Mouse (Mus musculus): Measurements from ENCODE around the gene Map3k1. TPM values are rescaled to one million over a fixed set of nuclear protein-coding genes. Genes with fewer than 3 reads are reported as not detected.

Gene Map3k1
- total and polyA plus RNA-seq, 2 experiments from 2014 or later: 9.7 TPM

DNA sequence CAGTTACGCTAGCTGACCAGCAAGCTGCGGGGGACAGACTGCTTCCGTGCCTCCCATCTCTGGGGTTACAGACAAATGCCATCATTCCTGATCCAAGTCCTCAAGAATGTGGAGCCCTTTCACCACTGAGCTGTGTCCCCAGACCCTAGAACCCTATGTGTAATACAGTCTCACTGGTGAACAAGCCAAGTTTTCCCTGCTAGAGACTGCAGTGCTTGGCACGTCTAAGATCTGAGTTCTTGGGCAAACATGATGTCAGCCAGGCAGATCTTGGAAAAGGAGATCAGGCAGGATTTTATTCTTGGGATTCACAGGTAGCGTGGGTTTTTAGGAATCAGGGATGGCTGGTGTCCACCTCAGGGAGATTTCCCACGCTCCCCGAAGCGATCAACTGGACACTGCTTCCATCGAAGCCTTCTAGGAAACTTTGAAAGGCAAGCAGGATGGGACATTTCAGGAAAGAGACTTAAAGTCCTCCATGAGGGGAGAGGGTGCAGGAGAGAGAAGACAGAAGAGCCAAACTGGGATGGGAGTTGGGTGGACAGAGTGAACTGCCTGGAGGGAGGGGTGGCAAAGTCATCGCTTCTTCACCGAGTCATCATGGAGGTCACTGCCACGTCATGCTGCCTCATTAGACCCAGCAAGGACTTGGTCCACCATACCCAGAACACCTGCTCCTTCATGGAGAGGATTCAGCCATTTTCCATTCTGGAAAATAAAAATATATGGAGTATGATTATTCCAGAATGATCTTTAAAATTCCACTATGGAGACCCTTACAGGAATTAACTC lies 41.4 kb upstream of the Map3k1 start:
- Histone ChIP-seq H3K4me2 (ENCODE audit: low read depth, low read length) (no peak overlapping the region), H3K27me3 (ENCODE audit: control insufficient read depth, insufficient read depth, low read length) (no peaks in the 10 kb centered on the region), H3K4me1 (ENCODE audit: control insufficient read depth, insufficient read depth) (no peaks in the 10 kb centered on the region), H3K9me3 (replicated peaks; ENCODE audit: control insufficient read depth, low read length) (no peaks in the 10 kb centered on the region), H3K27ac (ENCODE audit: low read depth) (no peak overlapping the region), H3K36me3 (replicated peaks; ENCODE audit: control insufficient read depth, insufficient read depth, low read length) (no peaks in the 10 kb centered on the region), H3K9ac (replicated peaks; ENCODE audit: low read depth, low read length) (no peak overlapping the region), H3K4me3 (ENCODE audit: low read depth, low read length) (no peak overlapping the region)
- no peak for ATAC-seq (ENCODE audit: insufficient read depth, low read depth)
- WGBS: 91% methylated on average over 12 of the region's 12 CpGs
- no peak for DNase-seq (ENCODE audit: low spot score)
- TF ChIP-seq CTCF (IDR thresholded peaks at IDR 0.05; ENCODE audit: low read depth) (no peak), EP300 (IDR thresholded peaks at IDR 0.05; ENCODE audit: low read depth) (no peak)

GRCm38 (mm10) chr13:111845471-111845870 lies 36.7 kb upstream of the Map3k1 start:
- TF ChIP-seq CTCF (IDR thresholded peaks at IDR 0.05; ENCODE audit: low read depth): no peak
- TF ChIP-seq EP300 (IDR thresholded peaks at IDR 0.05; ENCODE audit: low read depth): no peak
- no peak overlapping the region for H3K4me3 ChIP-seq (ENCODE audit: low read depth, low read length)
- no peaks in the 10 kb centered on the region for H3K9me3 ChIP-seq (replicated peaks; ENCODE audit: control insufficient read depth, low read length)
- H3K9ac ChIP-seq (replicated peaks; ENCODE audit: low read depth, low read length): no peak overlapping the region
- no peak overlapping the region for H3K27ac ChIP-seq (ENCODE audit: low read depth)
- DNase-seq (ENCODE audit: low spot score) (no peak), ATAC-seq (ENCODE audit: insufficient read depth, low read depth) (no peak)
- 48% methylated on average over 9 of the region's 9 CpGs for WGBS
- H3K36me3 ChIP-seq (replicated peaks; ENCODE audit: control insufficient read depth, insufficient read depth, low read length): no peaks in the 10 kb centered on the region
- no peak overlapping the region for H3K4me2 ChIP-seq (ENCODE audit: low read depth, low read length)
- no peaks in the 10 kb centered on the region for H3K27me3 ChIP-seq (ENCODE audit: control insufficient read depth, insufficient read depth, low read length)
- H3K4me1 ChIP-seq (ENCODE audit: control insufficient read depth, insufficient read depth): no peaks in the 10 kb centered on the region

- H3K4me3 ChIP-seq (ENCODE audit: low read depth, low read length): no peak overlapping the region
- TF ChIP-seq CTCF (IDR thresholded peaks at IDR 0.05; ENCODE audit: low read depth): no peak
- TF ChIP-seq EP300 (IDR thresholded peaks at IDR 0.05; ENCODE audit: low read depth): no peak
- WGBS: 84% methylated on average over 3 of the region's 3 CpGs
- H3K36me3 ChIP-seq (replicated peaks; ENCODE audit: control insufficient read depth, insufficient read depth, low read length): no peaks in the 10 kb centered on the region
- H3K27me3 ChIP-seq (ENCODE audit: control insufficient read depth, insufficient read depth, low read length): no peaks in the 10 kb centered on the region
- no peak overlapping the region for H3K4me2 ChIP-seq (ENCODE audit: low read depth, low read length)
- ATAC-seq (ENCODE audit: insufficient read depth, low read depth): no peak
- no peak overlapping the region for H3K9ac ChIP-seq (replicated peaks; ENCODE audit: low read depth, low read length)
- DNase-seq (ENCODE audit: low spot score): no peak
- no peaks in the 10 kb centered on the region for H3K9me3 ChIP-seq (replicated peaks; ENCODE audit: control insufficient read depth, low read length)
- no peak overlapping the region for H3K27ac ChIP-seq (ENCODE audit: low read depth)
- no peaks in the 10 kb centered on the region for H3K4me1 ChIP-seq (ENCODE audit: control insufficient read depth, insufficient read depth)
Observed at GRCm38 (mm10) chr13:111844313-111844712, 35.5 kb upstream of the Map3k1 start.

- Histone ChIP-seq H3K4me3 (ENCODE audit: low read depth, low read length) (no peak overlapping the region), H3K27ac (ENCODE audit: low read depth) (no peak overlapping the region), H3K9ac (replicated peaks; ENCODE audit: low read depth, low read length) (no peak overlapping the region), H3K27me3 (ENCODE audit: control insufficient read depth, insufficient read depth, low read length) (no peaks in the 10 kb centered on the region), H3K4me1 (ENCODE audit: control insufficient read depth, insufficient read depth) (no peaks in the 10 kb centered on the region), H3K9me3 (replicated peaks; ENCODE audit: control insufficient read depth, low read length) (no peaks in the 10 kb centered on the region), H3K4me2 (ENCODE audit: low read depth, low read length) (no peak overlapping the region), H3K36me3 (replicated peaks; ENCODE audit: control insufficient read depth, insufficient read depth, low read length) (no peaks in the 10 kb centered on the region)
- TF ChIP-seq EP300 (IDR thresholded peaks at IDR 0.05; ENCODE audit: low read depth): no peak
- no peak for TF ChIP-seq CTCF (IDR thresholded peaks at IDR 0.05; ENCODE audit: low read depth)
- DNase-seq (ENCODE audit: low spot score): no peak
- no peak for ATAC-seq (ENCODE audit: insufficient read depth, low read depth)
- WGBS: 36% methylated on average over 8 of the region's 8 CpGs
Observed at GRCm38 (mm10) chr13:111835787-111836186, 27.0 kb upstream of the Map3k1 start.

- WGBS: 64% methylated on average over 11 of the region's 11 CpGs
Observed at GRCm38 (mm10) chr13:111834613-111835012, 25.8 kb upstream of the Map3k1 start.

GRCm38 (mm10) chr13:111829473-111829872 lies 20.7 kb upstream of the Map3k1 start:
- Histone ChIP-seq H3K9ac (replicated peaks; ENCODE audit: low read depth, low read length) (no peak overlapping the region), H3K9me3 (replicated peaks; ENCODE audit: control insufficient read depth, low read length) (no peaks in the 10 kb centered on the region), H3K4me1 (ENCODE audit: control insufficient read depth, insufficient read depth) (no peaks in the 10 kb centered on the region), H3K4me2 (ENCODE audit: low read depth, low read length) (no peak overlapping the region), H3K27ac (ENCODE audit: low read depth) (no peak overlapping the region), H3K27me3 (ENCODE audit: control insufficient read depth, insufficient read depth, low read length) (no peaks in the 10 kb centered on the region), H3K36me3 (replicated peaks; ENCODE audit: control insufficient read depth, insufficient read depth, low read length) (no peaks in the 10 kb centered on the region), H3K4me3 (ENCODE audit: low read depth, low read length) (no peak overlapping the region)
- 50% methylated on average over 2 of the region's 2 CpGs for WGBS
- no peak for ATAC-seq (ENCODE audit: insufficient read depth, low read depth)
- DNase-seq (ENCODE audit: low spot score): no peak
- no peak for TF ChIP-seq CTCF (IDR thresholded peaks at IDR 0.05; ENCODE audit: low read depth)
- TF ChIP-seq EP300 (IDR thresholded peaks at IDR 0.05; ENCODE audit: low read depth): no peak

More at GRCm38 (mm10) chr13:111834613-111835012, 25.8 kb upstream of the Map3k1 start:
- ATAC-seq (ENCODE audit: insufficient read depth, low read depth) (no peak), DNase-seq (ENCODE audit: low spot score) (no peak)
- no peaks in the 10 kb centered on the region for H3K27me3 ChIP-seq (ENCODE audit: control insufficient read depth, insufficient read depth, low read length)
- no peak overlapping the region for H3K27ac ChIP-seq (ENCODE audit: low read depth)
- no peak overlapping the region for H3K4me3 ChIP-seq (ENCODE audit: low read depth, low read length)
- no peaks in the 10 kb centered on the region for H3K36me3 ChIP-seq (replicated peaks; ENCODE audit: control insufficient read depth, insufficient read depth, low read length)
- no peaks in the 10 kb centered on the region for H3K9me3 ChIP-seq (replicated peaks; ENCODE audit: control insufficient read depth, low read length)
- H3K4me2 ChIP-seq (ENCODE audit: low read depth, low read length): no peak overlapping the region
- H3K4me1 ChIP-seq (ENCODE audit: control insufficient read depth, insufficient read depth): no peaks in the 10 kb centered on the region
- H3K9ac ChIP-seq (replicated peaks; ENCODE audit: low read depth, low read length): no peak overlapping the region
- TF ChIP-seq EP300 (IDR thresholded peaks at IDR 0.05; ENCODE audit: low read depth) (no peak), CTCF (IDR thresholded peaks at IDR 0.05; ENCODE audit: low read depth) (no peak)

All from heart, postnatal 0 days (tissue).